Mouse (Mus musculus): ENCODE measurements around the gene Irf2bpl. TPM values are rescaled to one million over a fixed set of nuclear protein-coding genes. Genes with fewer than 3 reads are reported as not detected.

The Irf2bpl gene
- polyA plus RNA-seq, 1 experiment from 2014 or later: 18.2 TPM

DNA sequence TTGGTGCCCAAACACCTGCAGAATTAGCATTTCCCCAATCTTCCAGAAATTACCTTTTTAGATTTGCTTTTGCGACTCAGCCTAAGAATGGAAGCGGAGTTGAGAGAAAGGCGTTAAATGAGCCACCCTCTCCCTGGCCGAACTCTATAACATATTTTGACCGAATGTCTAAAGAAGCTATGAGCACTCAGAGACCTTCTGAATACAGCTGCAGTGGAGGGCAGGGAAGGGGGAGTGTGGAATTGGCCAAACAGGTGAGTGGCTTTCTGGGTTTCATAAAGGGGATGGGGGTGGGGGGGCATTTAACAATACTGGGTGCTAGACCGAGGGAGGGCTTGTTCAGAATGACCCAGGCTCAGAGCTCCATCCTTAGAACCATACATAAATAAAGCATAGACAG, 738 bp upstream of the Irf2bpl start:
- no peak for ATAC-seq (ENCODE audit: insufficient number of reproducible peaks, insufficient read depth, low FRiP score, low read depth)
- H3K27me3 ChIP-seq (ENCODE audit: control insufficient read depth, insufficient read depth, low read length): no peaks in the 10 kb centered on the region
- H3K9me3 ChIP-seq (ENCODE audit: control insufficient read depth, low read depth, low read length): no peaks in the 10 kb centered on the region
- H3K9ac ChIP-seq (replicated peaks; ENCODE audit: low read depth, low read length): 0 out of 2 replicates have a peak overlapping the region, but pooled peaks have one; percentile 21
- H3K4me1 ChIP-seq (ENCODE audit: control insufficient read depth, insufficient read depth, low read length): peaks cover 47% of the 10 kb centered on the region
- H3K4me2 ChIP-seq (replicated peaks; ENCODE audit: low read depth, low read length): peak overlapping the region; percentile 43
- peak overlapping the region; percentile 74 for H3K4me3 ChIP-seq (ENCODE audit: low read depth, low read length)
- peak overlapping the region; percentile 89 for H3K27ac ChIP-seq (ENCODE audit: low read length)
- peaks cover 4% of the 10 kb centered on the region for H3K36me3 ChIP-seq (ENCODE audit: control insufficient read depth, insufficient read depth, low read length)
- 10% methylated on average over 6 of the region's 6 CpGs for WGBS

DNA sequence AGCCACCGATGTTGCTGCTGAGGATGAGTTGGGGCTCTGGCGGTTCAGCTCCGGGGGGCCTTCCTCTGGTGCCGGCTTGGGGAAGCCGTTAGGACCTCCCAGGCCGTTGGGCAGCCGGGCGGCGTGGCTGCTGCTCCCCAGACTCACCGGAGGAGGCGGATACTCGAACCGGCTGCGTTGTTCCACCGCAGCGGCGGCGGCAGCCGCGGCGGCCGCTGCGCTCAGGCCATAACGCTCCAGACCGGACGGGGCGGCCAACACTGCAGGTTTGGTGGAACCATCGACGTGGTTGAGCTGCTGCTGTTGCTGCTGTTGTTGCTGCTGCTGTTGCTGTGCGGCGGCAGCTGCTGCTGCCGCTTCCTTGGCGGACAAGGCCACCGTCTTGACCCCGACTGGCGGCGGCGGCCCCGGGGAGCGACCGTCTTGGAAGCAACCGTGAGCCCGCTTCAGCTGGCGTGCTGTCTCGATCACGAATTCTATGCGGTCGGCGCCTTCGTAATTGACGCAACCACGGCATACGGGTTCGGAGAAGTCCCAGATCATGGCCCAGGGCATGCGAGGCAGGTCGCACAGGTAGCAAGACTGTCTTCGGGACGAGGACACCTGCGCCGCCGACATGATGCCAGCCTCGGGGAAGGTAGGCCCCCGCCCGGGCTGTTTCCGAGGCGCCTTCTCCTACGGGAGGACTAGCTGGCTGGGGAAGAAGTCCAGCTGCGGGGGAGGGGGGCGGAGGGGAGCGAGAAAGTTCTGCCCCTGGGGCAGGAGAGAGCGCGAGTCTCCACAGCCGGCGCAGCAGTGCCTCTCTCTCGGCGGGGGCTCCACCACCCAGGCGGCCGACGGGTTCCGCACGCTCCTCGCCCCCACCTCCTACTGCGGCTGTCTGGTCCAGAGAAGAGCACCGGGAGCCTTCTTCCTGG, 1.1 kb downstream of the Irf2bpl start:
- no peaks in the 10 kb centered on the region for H3K9me3 ChIP-seq (ENCODE audit: control insufficient read depth, low read depth, low read length)
- H3K4me1 ChIP-seq (ENCODE audit: control insufficient read depth, insufficient read depth, low read length): peaks cover 44% of the 10 kb centered on the region
- peak overlapping the region; percentile 92 for H3K9ac ChIP-seq (replicated peaks; ENCODE audit: low read depth, low read length)
- no peaks in the 10 kb centered on the region for H3K27me3 ChIP-seq (ENCODE audit: control insufficient read depth, insufficient read depth, low read length)
- peak overlapping the region; percentile 74 for H3K4me3 ChIP-seq (ENCODE audit: low read depth, low read length)
- peak overlapping the region; percentile 97 for H3K4me2 ChIP-seq (replicated peaks; ENCODE audit: low read depth, low read length)
- under 1% methylated on average over 78 of the region's 84 CpGs for WGBS
- no peak for ATAC-seq (ENCODE audit: insufficient number of reproducible peaks, insufficient read depth, low FRiP score, low read depth)
- H3K27ac ChIP-seq (ENCODE audit: low read length): peak overlapping the region; percentile 100
- peaks cover 4% of the 10 kb centered on the region for H3K36me3 ChIP-seq (ENCODE audit: control insufficient read depth, insufficient read depth, low read length)

DNA sequence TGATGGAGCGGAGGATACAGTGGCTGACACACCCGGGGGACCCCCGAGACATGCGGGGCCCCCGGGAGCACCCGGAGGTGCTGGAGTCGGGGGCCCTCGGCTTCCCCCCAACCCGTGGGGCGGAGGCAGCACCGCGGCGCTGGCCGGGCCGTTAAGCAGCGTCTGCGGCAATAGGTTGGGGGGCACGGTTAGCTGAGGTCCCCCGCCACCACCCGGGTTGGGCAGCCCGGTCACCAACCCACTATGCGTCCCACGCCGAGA, 1.6 kb downstream of the Irf2bpl start:
- peak overlapping the region; percentile 92 for H3K9ac ChIP-seq (replicated peaks; ENCODE audit: low read depth, low read length)
- peaks cover 4% of the 10 kb centered on the region for H3K36me3 ChIP-seq (ENCODE audit: control insufficient read depth, insufficient read depth, low read length)
- no peak for ATAC-seq (ENCODE audit: insufficient number of reproducible peaks, insufficient read depth, low FRiP score, low read depth)
- peak overlapping the region; percentile 74 for H3K4me3 ChIP-seq (ENCODE audit: low read depth, low read length)
- peaks cover 40% of the 10 kb centered on the region for H3K4me1 ChIP-seq (ENCODE audit: control insufficient read depth, insufficient read depth, low read length)
- H3K27me3 ChIP-seq (ENCODE audit: control insufficient read depth, insufficient read depth, low read length): no peaks in the 10 kb centered on the region
- H3K4me2 ChIP-seq (replicated peaks; ENCODE audit: low read depth, low read length): peak overlapping the region; percentile 97
- WGBS: under 1% methylated on average over 24 of the region's 24 CpGs
- H3K27ac ChIP-seq (ENCODE audit: low read length): peak overlapping the region; percentile 100
- H3K9me3 ChIP-seq (ENCODE audit: control insufficient read depth, low read depth, low read length): no peaks in the 10 kb centered on the region

DNA sequence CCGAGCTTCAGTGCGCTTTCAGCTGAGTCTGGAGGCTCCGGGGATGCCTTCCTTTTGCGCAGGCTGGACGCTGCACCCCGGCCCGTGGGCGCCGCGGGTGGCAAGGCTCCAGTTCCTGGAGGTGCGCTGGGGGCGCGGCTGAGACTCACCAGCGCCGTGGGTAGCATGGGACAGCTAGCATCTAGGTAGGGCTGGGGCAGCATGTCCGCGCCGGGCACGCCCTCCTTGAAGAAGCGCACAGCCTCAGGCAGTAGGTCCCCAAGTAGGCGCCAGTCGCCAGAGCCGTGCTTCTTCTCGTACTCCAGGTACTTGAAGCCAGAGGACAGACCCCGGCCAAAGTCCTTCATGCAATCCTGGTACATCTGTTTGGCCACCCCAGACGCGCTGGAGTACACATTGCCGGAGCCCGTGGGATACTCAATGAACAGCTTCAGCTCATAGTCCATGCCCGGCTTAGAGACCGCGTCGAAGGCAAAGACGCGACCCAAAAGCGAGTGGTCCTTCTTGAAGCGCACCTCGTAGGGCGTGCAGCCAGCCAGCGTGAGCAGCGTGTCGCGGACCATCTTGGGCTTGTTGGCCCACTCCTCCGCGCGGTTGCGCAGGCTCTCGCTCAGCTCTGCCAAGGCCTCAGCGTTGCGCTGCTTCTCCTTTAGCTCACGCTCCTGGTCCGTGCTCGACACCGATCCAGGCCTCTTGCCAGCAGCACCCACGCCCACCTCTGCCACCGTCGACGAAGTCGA, 2.1 kb downstream of the Irf2bpl start:
- no peak for ATAC-seq (ENCODE audit: insufficient number of reproducible peaks, insufficient read depth, low FRiP score, low read depth)
- Histone ChIP-seq H3K4me3 (ENCODE audit: low read depth, low read length) (peak overlapping the region; percentile 74), H3K27me3 (ENCODE audit: control insufficient read depth, insufficient read depth, low read length) (no peaks in the 10 kb centered on the region), H3K9me3 (ENCODE audit: control insufficient read depth, low read depth, low read length) (no peaks in the 10 kb centered on the region), H3K4me2 (replicated peaks; ENCODE audit: low read depth, low read length) (peak overlapping the region; percentile 97), H3K4me1 (ENCODE audit: control insufficient read depth, insufficient read depth, low read length) (peaks cover 36% of the 10 kb centered on the region), H3K36me3 (ENCODE audit: control insufficient read depth, insufficient read depth, low read length) (peaks cover 4% of the 10 kb centered on the region), H3K9ac (replicated peaks; ENCODE audit: low read depth, low read length) (peak overlapping the region; percentile 92), H3K27ac (ENCODE audit: low read length) (peak overlapping the region; percentile 100)
- WGBS: 1% methylated on average over 59 of the region's 59 CpGs

DNA sequence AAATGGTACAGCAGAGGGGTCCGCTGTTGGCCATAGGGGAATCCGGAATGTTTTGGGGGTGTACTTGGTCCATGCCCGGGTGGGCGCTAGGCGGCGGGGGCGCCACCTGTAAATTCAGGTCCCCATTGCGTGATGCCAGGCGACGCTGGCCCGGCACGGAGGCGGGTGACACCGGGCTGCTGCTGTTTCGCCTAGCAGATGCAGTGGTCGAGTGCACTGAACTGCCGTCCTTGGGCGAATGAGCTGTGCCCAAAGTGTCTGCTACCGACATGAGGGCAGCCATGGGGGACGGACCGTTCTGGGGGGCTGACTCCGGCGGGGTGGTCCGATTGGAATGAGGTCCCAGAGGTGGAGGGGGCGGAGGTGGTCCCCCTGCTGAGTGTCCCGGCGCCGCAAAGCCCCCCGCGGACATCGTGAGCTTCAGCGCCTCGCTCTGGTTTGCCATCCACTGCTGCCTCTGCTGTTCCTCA, 2.8 kb downstream of the Irf2bpl start:
- Histone ChIP-seq H3K27me3 (ENCODE audit: control insufficient read depth, insufficient read depth, low read length) (no peaks in the 10 kb centered on the region), H3K9ac (replicated peaks; ENCODE audit: low read depth, low read length) (peak overlapping the region; percentile 92), H3K9me3 (ENCODE audit: control insufficient read depth, low read depth, low read length) (no peaks in the 10 kb centered on the region), H3K4me2 (replicated peaks; ENCODE audit: low read depth, low read length) (peak overlapping the region; percentile 97), H3K27ac (ENCODE audit: low read length) (no peak overlapping the region), H3K4me3 (ENCODE audit: low read depth, low read length) (peak overlapping the region; percentile 74), H3K36me3 (ENCODE audit: control insufficient read depth, insufficient read depth, low read length) (peaks cover 4% of the 10 kb centered on the region), H3K4me1 (ENCODE audit: control insufficient read depth, insufficient read depth, low read length) (peaks cover 30% of the 10 kb centered on the region)
- 9% methylated on average over 33 of the region's 33 CpGs for WGBS
- ATAC-seq (ENCODE audit: insufficient number of reproducible peaks, insufficient read depth, low FRiP score, low read depth): no peak

DNA sequence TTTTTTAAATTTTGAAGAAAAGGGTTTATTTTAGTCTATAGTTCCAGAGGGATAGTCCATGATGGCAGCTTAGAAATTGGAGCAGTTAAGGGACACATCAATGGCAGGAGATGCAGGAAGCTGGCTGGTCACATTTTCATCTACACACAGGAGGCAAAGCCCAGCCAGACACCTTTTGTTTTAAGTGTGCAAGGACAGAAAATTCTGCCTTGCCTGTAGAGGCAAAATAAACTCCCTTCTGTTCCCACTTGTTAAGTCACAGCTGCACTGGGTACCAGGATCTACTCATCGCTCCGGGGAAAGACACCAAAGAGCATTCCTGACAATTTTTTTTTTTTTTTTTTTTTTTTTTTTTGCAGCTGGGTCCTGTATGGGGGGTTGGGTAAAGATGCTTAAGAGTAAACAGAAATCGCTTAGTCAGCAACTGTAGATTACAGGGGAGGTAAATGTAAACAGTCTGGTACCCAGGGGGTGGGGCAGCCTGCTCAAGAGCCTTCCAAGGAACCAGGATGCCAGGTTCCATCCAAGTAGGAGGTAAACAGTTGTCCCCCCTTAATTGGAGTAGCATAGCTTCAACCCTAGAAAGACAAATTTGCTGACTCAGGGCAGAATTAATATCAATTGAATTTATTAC, 4.4 kb downstream of the Irf2bpl start:
- Histone ChIP-seq H3K27me3 (ENCODE audit: control insufficient read depth, insufficient read depth, low read length) (no peaks in the 10 kb centered on the region), H3K4me2 (replicated peaks; ENCODE audit: low read depth, low read length) (0 out of 2 replicates have a peak overlapping the region, but pooled peaks have one; percentile 12), H3K27ac (ENCODE audit: low read length) (no peak overlapping the region), H3K4me3 (ENCODE audit: low read depth, low read length) (no peak overlapping the region), H3K9me3 (ENCODE audit: control insufficient read depth, low read depth, low read length) (no peaks in the 10 kb centered on the region), H3K9ac (replicated peaks; ENCODE audit: low read depth, low read length) (no peak overlapping the region), H3K36me3 (ENCODE audit: control insufficient read depth, insufficient read depth, low read length) (peaks cover 4% of the 10 kb centered on the region), H3K4me1 (ENCODE audit: control insufficient read depth, insufficient read depth, low read length) (peaks cover 16% of the 10 kb centered on the region)
- 59% methylated on average over 3 of the region's 3 CpGs for WGBS
- no peak for ATAC-seq (ENCODE audit: insufficient number of reproducible peaks, insufficient read depth, low FRiP score, low read depth)

DNA sequence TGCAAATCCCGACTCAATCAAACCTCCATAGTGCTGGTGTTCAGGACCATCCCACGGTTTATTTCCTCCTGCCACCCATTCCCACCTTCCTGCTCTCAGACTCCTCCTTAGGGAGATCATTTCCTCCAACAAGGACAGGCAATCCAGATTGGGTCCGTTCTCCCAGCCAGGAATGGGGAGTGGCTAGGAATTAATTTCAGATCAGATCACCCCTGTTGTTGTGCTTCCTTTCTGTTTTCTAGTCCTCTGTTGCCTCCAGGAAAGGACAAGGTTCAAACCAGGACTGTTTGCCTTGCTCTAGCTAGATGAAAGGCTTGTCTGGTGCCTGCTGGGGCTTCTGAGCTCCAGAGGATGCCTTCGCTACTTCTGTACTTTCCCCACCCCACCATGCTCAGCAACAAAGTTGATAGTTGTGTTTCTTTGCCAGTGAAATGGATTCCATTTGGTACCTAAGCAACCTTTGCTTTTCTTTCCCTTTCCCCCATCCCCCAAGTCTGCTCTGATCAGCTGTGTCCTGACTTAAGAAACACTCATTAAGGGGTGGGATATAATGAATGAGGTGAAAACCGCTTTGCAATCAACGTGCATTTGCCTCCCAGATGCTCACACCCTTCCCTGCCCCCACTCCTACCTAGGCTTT, 5.0 kb downstream of the Irf2bpl start:
- WGBS: 62% methylated on average over 6 of the region's 6 CpGs
- no peaks in the 10 kb centered on the region for H3K9me3 ChIP-seq (ENCODE audit: control insufficient read depth, low read depth, low read length)
- no peak overlapping the region for H3K9ac ChIP-seq (replicated peaks; ENCODE audit: low read depth, low read length)
- peaks cover 14% of the 10 kb centered on the region for H3K4me1 ChIP-seq (ENCODE audit: control insufficient read depth, insufficient read depth, low read length)
- no peak for ATAC-seq (ENCODE audit: insufficient number of reproducible peaks, insufficient read depth, low FRiP score, low read depth)
- H3K27me3 ChIP-seq (ENCODE audit: control insufficient read depth, insufficient read depth, low read length): no peaks in the 10 kb centered on the region
- H3K4me2 ChIP-seq (replicated peaks; ENCODE audit: low read depth, low read length): no peak overlapping the region
- peaks cover 4% of the 10 kb centered on the region for H3K36me3 ChIP-seq (ENCODE audit: control insufficient read depth, insufficient read depth, low read length)
- H3K4me3 ChIP-seq (ENCODE audit: low read depth, low read length): no peak overlapping the region
- H3K27ac ChIP-seq (ENCODE audit: low read length): 0 out of 2 replicates have a peak overlapping the region, but pooled peaks have one; percentile 15
